Mouse (Mus musculus): Measurements from ENCODE around the gene Commd7.

The Commd7 gene

GRCm38 (mm10) chr2:153607870-153608515, 24.6 kb downstream of the Commd7 start:
- POLR2A ChIA-PET = interaction anchor here in 3 of 4 experiments (0.5 to 1.9 kb wide), 16 partner anchors 11 to 810 kb away, joined by 3 to 7 read pairs (median 3); partner anchors contain the start of genes Commd7 (in 1 of the 3) and Dnmt3b (in 1 of the 3)
- CTCF ChIA-PET = interaction anchor here in 2 of 4 experiments (1.1 to 2.3 kb wide), 10 partner anchors 11 to 186 kb away, joined by 3 to 7 read pairs (median 5); no protein-coding TSS in a partner anchor

- POLR2A ChIA-PET = interaction anchor here in 3 of 4 experiments (0.5 to 1.9 kb wide), 13 partner anchors 9 to 134 kb away, joined by 3 to 7 read pairs (median 5); partner anchors contain the start of genes Commd7 (in 1 of the 3) and Dnmt3b (in 1 of the 3)
- CTCF ChIA-PET = interaction anchor here in 2 of 4 experiments (1.0 to 4.1 kb wide), 9 partner anchors 9 to 188 kb away, joined by 3 to 14 read pairs (median 5); no protein-coding TSS in a partner anchor
These were observed 26.2 kb downstream of the Commd7 start for GRCm38 (mm10) chr2:153606421-153606820.

GRCm38 (mm10) chr2:153603724-153604123, 28.9 kb downstream of the Commd7 start:
- POLR2A ChIA-PET = interaction anchor here (0.5 to 1.5 kb wide), 16 partner anchors 9 to 364 kb away, joined by 3 to 9 read pairs (median 3); partner anchors contain the start of genes Commd7 (in 1 of the 4) and Mapre1 (in 1 of the 4)
- CTCF ChIA-PET = interaction anchor here (0.6 to 4.1 kb wide), 27 partner anchors 8 to 933 kb away, joined by 3 to 17 read pairs (median 4); partner anchors contain the start of gene Commd7 (in 1 of the 4)

DNA sequence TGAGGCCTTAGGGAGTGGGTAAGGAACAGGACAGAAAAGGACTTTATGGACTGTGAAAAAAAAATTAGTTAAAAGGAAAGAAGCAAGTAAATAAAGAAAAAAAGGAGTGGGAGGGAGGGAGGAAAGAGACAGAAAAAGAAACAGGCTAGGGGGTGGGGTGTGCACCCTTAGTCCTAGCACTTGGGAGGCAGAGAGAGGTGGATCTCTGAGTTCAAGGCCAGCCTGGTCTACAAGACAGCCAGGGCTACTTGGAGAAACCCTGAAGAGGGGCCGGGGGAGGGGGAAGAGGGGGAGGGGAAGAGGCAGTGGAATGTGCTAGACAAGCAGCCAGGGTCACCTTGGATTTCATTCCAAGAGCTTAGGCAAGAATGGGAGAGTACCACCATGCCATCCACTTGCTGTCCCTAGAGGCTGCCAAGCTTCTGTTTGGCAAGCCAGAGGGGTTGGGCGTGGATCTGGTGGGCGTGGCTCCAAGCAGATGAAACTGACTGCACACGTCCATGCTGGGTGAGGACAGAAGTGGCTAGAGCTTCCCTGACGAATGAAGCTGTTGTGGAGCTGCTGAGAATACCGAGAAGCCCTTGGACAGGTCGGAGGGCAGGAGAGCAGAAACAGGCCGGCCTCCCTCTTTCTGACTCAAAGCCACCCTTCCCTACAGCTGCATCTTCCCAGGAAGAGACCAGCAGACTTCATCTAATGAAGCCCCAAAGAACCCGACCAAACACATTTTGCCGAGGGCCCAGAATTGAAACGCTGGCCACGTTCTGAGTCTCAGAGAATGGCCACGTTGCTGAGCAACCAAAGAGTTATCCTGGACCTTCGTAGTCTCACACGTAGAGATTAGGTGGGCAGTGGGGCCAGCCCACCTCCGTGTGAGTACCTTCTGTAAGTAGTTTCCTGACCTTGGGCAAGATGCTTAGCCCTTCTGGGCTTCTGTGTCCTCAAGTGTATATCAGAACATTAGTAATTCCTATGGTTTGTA, 31.6 kb downstream of the Commd7 start:
- CTCF ChIA-PET = interaction anchor here (0.6 to 2.3 kb wide), 18 partner anchors 8 to 1995 kb away, joined by 3 to 19 read pairs (median 4); no protein-coding TSS in a partner anchor
- POLR2A ChIA-PET = interaction anchor here in 3 of 4 experiments (0.6 to 4.3 kb wide), 15 partner anchors 8 to 254 kb away, joined by 3 to 29 read pairs (median 3); partner anchors contain the start of gene Commd7 (in 2 of the 3)

DNA sequence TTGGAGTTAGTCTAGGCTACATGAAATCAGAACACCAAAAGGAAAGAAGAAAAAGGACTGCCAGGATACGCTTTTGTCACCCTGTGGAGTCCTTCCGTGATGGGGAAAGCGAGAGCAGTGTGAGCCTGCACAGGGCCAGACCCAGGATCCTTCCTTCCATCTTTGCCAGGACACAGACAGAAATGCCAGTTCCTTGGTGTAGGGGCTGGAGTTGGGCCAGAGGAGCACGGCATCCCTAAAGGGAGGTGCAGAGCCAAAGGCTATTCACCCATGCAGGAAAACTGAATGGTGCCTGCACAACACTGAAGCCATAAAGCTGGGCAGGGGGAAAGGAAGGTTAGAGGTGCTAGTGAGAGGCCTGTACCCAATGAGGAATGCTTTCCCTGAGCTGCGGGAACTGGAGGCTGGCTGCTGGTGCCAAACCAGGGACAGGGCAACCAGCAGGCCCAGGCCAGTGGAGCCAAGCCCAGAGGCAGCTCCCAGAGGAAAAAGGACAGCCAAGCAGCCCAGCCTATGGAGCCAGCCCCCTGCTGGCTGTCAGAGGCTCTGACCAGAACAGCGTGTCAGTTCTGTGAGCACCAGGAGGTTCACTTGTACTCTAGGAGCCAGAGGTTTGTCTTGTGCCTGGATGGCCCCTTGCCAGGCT, 32.4 kb downstream of the Commd7 start:
- CTCF ChIA-PET = interaction anchor here (0.6 to 2.3 kb wide), 14 partner anchors 10 to 143 kb away, joined by 3 to 19 read pairs (median 4); no protein-coding TSS in a partner anchor
- POLR2A ChIA-PET = interaction anchor here (0.6 to 4.3 kb wide), 15 partner anchors 8 to 771 kb away, joined by 3 to 29 read pairs (median 3); partner anchors contain the start of genes Commd7 (in 2 of the 4) and Tm9sf4 (in 1 of the 4)

GRCm38 (mm10) chr2:153597626-153598025, 35.0 kb downstream of the Commd7 start:
- POLR2A ChIA-PET = interaction anchor here (0.6 to 2.4 kb wide), 9 partner anchors 8 to 919 kb away, joined by 3 to 8 read pairs (median 5); no protein-coding TSS in a partner anchor
- CTCF ChIA-PET = interaction anchor here in 3 of 4 experiments (0.6 to 2.1 kb wide), 11 partner anchors 10 to 135 kb away, joined by 3 to 11 read pairs (median 4); no protein-coding TSS in a partner anchor

GRCm38 (mm10) chr2:153597014-153597413, 35.6 kb downstream of the Commd7 start:
- POLR2A ChIA-PET = interaction anchor here (0.6 to 2.4 kb wide), 15 partner anchors 9 to 919 kb away, joined by 3 to 8 read pairs (median 4); no protein-coding TSS in a partner anchor
- CTCF ChIA-PET = interaction anchor here (0.6 to 2.1 kb wide), 15 partner anchors 10 to 640 kb away, joined by 3 to 11 read pairs (median 4); no protein-coding TSS in a partner anchor

- POLR2A ChIA-PET = interaction anchor here in 2 of 4 experiments (0.6 to 5.4 kb wide), 9 partner anchors 8 to 427 kb away, joined by 3 to 23 read pairs (median 5); no protein-coding TSS in a partner anchor
These were observed 37.6 kb downstream of the Commd7 start for GRCm38 (mm10) chr2:153594998-153595397.

DNA sequence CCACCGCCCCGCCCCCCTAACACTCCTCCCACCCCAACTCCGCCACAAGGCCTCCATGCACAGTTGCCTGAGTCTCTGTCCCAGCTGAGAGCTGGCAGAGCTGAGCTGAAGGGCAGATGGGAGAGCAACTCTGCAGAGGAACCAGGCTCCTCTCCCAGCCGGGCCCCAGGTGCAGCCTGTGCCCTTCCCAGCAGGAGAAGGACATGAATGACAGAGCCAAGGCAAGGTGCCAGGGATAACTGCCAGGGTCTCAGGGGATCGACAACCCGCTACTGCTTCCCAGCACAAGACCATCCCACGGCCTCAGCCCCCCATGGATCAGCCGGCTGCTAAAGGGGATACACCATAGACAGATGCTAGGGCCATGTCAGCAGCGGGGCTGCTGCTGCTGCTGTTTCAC, 39.4 kb downstream of the Commd7 start:
- ChIA-PET CTCF (interaction anchor here in 3 of 4 experiments (0.6 to 2.1 kb wide), 20 partner anchors 8 to 179 kb away, joined by 3 to 14 read pairs (median 4); no protein-coding TSS in a partner anchor), POLR2A (interaction anchor here in 3 of 4 experiments (0.6 to 5.4 kb wide), 35 partner anchors 7 to 432 kb away, joined by 3 to 23 read pairs (median 3); partner anchors contain the start of genes Asxl1 (in 1 of the 3), Dnmt3b (in 1 of the 3) and Tm9sf4 (in 1 of the 3))

More at GRCm38 (mm10) chr2:153594998-153595397, 37.6 kb downstream of the Commd7 start:
- CTCF ChIA-PET = interaction anchor here in 2 of 4 experiments (0.5 to 1.5 kb wide), 3 partner anchors 15 to 174 kb away, joined by 3 to 5 read pairs (median 4); no protein-coding TSS in a partner anchor

DNA sequence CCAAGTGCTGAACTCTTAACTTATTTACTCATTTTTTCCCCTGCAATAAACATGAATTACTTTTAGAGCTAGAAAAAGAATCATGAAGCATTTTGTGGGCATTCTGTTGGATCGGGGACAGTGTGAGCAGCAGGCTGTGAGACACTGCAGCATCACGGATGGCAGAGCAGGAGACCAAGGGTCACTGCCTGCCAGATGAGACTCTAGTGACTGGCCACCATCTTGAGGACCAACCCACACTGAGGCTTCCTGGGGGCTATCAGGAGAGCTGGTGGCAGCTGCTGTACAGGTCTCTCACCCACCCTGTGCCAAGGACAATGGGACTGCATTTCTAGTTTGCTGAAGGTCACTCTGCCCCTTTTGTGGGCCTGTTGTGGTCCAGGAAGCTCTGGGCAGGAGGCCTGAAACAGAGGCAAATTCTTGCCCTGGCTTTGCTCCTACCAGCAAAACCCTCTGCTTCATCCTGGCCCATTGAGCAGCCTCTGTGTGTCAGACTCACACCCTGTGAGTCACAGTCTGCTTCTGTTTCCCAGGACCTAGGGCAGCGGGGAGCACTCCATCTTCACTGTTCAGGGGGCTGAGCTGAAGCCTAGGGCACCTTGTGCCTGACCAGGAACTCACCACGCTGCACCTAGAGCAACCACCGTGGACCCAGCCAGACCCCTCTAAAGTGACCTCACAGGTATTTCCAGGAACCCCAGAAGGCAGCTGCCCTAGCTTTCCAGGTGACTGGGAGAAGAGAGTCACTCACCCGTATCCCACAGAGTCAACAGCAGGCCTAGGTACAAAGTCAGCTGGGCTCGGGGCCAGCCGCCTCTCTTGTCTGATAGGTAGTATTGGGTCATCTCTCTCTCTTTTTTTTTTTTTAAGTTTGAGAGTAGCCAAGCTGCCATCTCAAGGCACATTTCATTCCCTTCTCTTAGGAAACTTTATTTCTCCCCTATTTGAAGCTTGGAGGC, 40.2 kb downstream of the Commd7 start:
- POLR2A ChIA-PET = interaction anchor here in 3 of 4 experiments (0.6 to 5.4 kb wide), 38 partner anchors 8 to 431 kb away, joined by 3 to 23 read pairs (median 4); partner anchors contain the start of genes Asxl1 (in 1 of the 3), Dnmt3b (in 1 of the 3) and Tm9sf4 (in 1 of the 3)
- CTCF ChIA-PET = interaction anchor here (0.5 to 2.1 kb wide), 17 partner anchors 9 to 436 kb away, joined by 3 to 14 read pairs (median 4); no protein-coding TSS in a partner anchor

DNA sequence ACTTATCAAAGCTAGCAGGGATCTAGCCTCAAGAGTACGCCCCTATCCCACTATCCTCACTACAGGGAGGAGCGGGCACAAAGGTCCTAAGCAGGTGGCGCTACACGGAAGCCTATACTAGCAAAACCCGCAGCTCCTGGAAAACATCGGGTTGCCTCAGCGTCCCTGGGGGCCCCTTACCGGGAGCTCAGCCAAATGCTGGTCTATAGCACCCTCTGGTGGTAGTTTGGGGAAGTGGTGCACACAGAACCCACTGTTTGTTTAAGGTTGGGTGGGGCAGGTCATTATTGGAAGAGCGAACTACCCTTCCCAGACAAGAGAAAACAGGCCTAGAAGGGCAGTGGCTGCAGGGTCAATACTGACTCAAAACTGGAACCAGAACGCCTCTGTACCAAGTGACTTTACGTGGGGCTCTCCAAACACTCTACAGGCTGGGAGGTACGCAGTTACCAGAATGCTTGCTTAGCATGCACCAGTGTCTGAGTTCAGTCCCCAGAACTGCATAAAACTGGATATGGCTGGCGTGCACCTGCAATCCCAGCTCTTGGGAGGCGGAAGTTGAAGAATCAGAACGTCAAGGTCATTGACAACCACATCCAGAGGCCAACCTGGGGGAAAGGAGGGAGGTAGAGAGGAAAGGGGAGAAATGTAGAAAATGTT, 45.9 kb downstream of the Commd7 start:
- ChIA-PET POLR2A (interaction anchor here (0.5 to 5.0 kb wide), 65 partner anchors 9 to 427 kb away, joined by 3 to 37 read pairs (median 4); partner anchors contain the start of genes 4930404H24Rik (in 1 of the 4), Mapre1 (in 1 of the 4), Nol4l (in 1 of the 4) and Tm9sf4 (in 1 of the 4)), CTCF (interaction anchor here (0.5 to 5.0 kb wide), 107 partner anchors 9 to 840 kb away, joined by 3 to 93 read pairs (median 4); partner anchors contain the start of genes 4930404H24Rik (in 1 of the 4) and Tm9sf4 (in 1 of the 4))

GRCm38 (mm10) chr2:153585981-153586380, 46.6 kb downstream of the Commd7 start:
- POLR2A ChIA-PET = interaction anchor here (0.6 to 5.0 kb wide), 63 partner anchors 9 to 427 kb away, joined by 3 to 37 read pairs (median 5); partner anchors contain the start of genes Mapre1 (in 1 of the 4), Nol4l (in 1 of the 4) and Tm9sf4 (in 1 of the 4)
- CTCF ChIA-PET = interaction anchor here (0.5 to 5.0 kb wide), 100 partner anchors 8 to 839 kb away, joined by 3 to 93 read pairs (median 4); partner anchors contain the start of genes 4930404H24Rik (in 1 of the 4) and Tm9sf4 (in 1 of the 4)

GRCm38 (mm10) chr2:153584396-153584795, 48.2 kb downstream of the Commd7 start:
- CTCF ChIA-PET = interaction anchor here (0.6 to 5.0 kb wide), 20 partner anchors 9 to 169 kb away, joined by 3 to 93 read pairs (median 4); no protein-coding TSS in a partner anchor
- POLR2A ChIA-PET = interaction anchor here (0.6 to 5.0 kb wide), 38 partner anchors 8 to 842 kb away, joined by 3 to 37 read pairs (median 5); partner anchors contain the start of gene Tspyl3 (in 1 of the 4)

DNA sequence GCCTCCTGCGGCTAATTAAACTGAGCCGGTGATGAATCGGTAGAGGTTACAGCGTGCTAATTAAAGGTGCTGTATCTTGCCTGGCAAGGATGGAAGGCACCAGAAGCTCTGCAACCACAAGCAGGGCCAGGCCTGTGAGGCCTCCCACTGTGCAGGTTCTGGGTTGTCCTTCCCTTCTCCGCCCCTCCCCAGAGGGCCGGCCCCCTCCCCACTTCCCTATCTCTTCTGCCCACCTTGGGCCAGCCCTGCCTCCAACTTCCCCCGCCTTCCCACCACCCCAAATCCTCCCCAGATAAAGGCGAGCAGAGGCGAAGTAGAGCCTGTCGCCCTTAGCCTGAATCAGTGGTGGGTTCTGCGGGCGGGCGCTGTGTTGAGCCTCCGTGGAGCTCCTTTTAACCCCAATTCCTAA, 48.9 kb downstream of the Commd7 start:
- POLR2A ChIA-PET = interaction anchor here (0.6 to 5.0 kb wide), 51 partner anchors 7 to 843 kb away, joined by 3 to 37 read pairs (median 4); partner anchors contain the start of gene Tspyl3 (in 1 of the 4)
- CTCF ChIA-PET = interaction anchor here (0.6 to 5.0 kb wide), 24 partner anchors 8 to 1895 kb away, joined by 3 to 93 read pairs (median 4); no protein-coding TSS in a partner anchor
